Mouse (Mus musculus): Measurements from ENCODE around the gene Atxn10. TPM values are rescaled to one million over a fixed set of nuclear protein-coding genes. Genes with fewer than 3 reads are reported as not detected.
"Not testable (repeated sequence)": the region's sequence is repeated elsewhere in the genome, so short reads cannot be mapped to it uniquely, and the experiment has no call there.

The Atxn10 gene
- 18.9 and 33.2 TPM in 2 replicates for total RNA-seq (2015; ENCODE audit: low replicate concordance)
- total RNA-seq (2017; ENCODE audit: low replicate concordance): 10.3 and 11.5 TPM in 2 replicates

- ATAC-seq (replicated peaks; ENCODE audit: low FRiP score, poor library complexity, severe bottlenecking): no peak
These were observed at the start of gene Atxn10 for GRCm38 (mm10) chr15:85335671-85336300. Gene Atxn10, plus strand, starts transcription at chr15:85336245.

- no peak for ATAC-seq (replicated peaks; ENCODE audit: low FRiP score, poor library complexity, severe bottlenecking)
These were observed 41.4 kb upstream of the Atxn10 start for GRCm38 (mm10) chr15:85294632-85295031.

- ATAC-seq (replicated peaks; ENCODE audit: low FRiP score, poor library complexity, severe bottlenecking): no peak
These were observed 40.5 kb upstream of the Atxn10 start for GRCm38 (mm10) chr15:85295544-85295943.

GRCm38 (mm10) chr15:85295977-85296376 lies 40.1 kb upstream of the Atxn10 start:
- ATAC-seq (replicated peaks; ENCODE audit: low FRiP score, poor library complexity, severe bottlenecking): no peak

- ATAC-seq (replicated peaks; ENCODE audit: low FRiP score, poor library complexity, severe bottlenecking): no peak
These were observed 39.5 kb upstream of the Atxn10 start for GRCm38 (mm10) chr15:85296538-85296937.

- no peak for ATAC-seq (replicated peaks; ENCODE audit: low FRiP score, poor library complexity, severe bottlenecking)
These were observed 37.8 kb upstream of the Atxn10 start for GRCm38 (mm10) chr15:85298167-85298781.

- no peak for ATAC-seq (replicated peaks; ENCODE audit: low FRiP score, poor library complexity, severe bottlenecking)
These were observed 37.1 kb upstream of the Atxn10 start for GRCm38 (mm10) chr15:85298946-85299345.

- no peak for ATAC-seq (replicated peaks; ENCODE audit: low FRiP score, poor library complexity, severe bottlenecking)
These were observed 32.8 kb upstream of the Atxn10 start for GRCm38 (mm10) chr15:85303241-85303640.

- no peak for ATAC-seq (replicated peaks; ENCODE audit: low FRiP score, poor library complexity, severe bottlenecking)
These were observed 32.1 kb upstream of the Atxn10 start for GRCm38 (mm10) chr15:85303976-85304375.

GRCm38 (mm10) chr15:85307061-85307660 lies 28.9 kb upstream of the Atxn10 start:
- ATAC-seq (replicated peaks; ENCODE audit: low FRiP score, poor library complexity, severe bottlenecking): no peak

GRCm38 (mm10) chr15:85311058-85311657 lies 24.9 kb upstream of the Atxn10 start:
- no peak for ATAC-seq (replicated peaks; ENCODE audit: low FRiP score, poor library complexity, severe bottlenecking)

GRCm38 (mm10) chr15:85315378-85316025 lies 20.5 kb upstream of the Atxn10 start:
- ATAC-seq (replicated peaks; ENCODE audit: low FRiP score, poor library complexity, severe bottlenecking): no peak

GRCm38 (mm10) chr15:85316342-85317140 lies 19.5 kb upstream of the Atxn10 start:
- ATAC-seq (replicated peaks; ENCODE audit: low FRiP score, poor library complexity, severe bottlenecking): no peak

- ATAC-seq (replicated peaks; ENCODE audit: low FRiP score, poor library complexity, severe bottlenecking): no peak
These were observed 15.9 kb upstream of the Atxn10 start for GRCm38 (mm10) chr15:85319924-85320668.

GRCm38 (mm10) chr15:85323214-85323613 lies 12.8 kb upstream of the Atxn10 start:
- no peak for ATAC-seq (replicated peaks; ENCODE audit: low FRiP score, poor library complexity, severe bottlenecking)

- ATAC-seq (replicated peaks; ENCODE audit: low FRiP score, poor library complexity, severe bottlenecking): no peak
These were observed 11.6 kb upstream of the Atxn10 start for GRCm38 (mm10) chr15:85324426-85324825.

GRCm38 (mm10) chr15:85327808-85328207 lies 8.2 kb upstream of the Atxn10 start:
- no peak for ATAC-seq (replicated peaks; ENCODE audit: low FRiP score, poor library complexity, severe bottlenecking)

GRCm38 (mm10) chr15:85328455-85328854 lies 7.6 kb upstream of the Atxn10 start:
- not testable (repeated sequence) for ATAC-seq (replicated peaks; ENCODE audit: low FRiP score, poor library complexity, severe bottlenecking)

- no peak for ATAC-seq (replicated peaks; ENCODE audit: low FRiP score, poor library complexity, severe bottlenecking)
These were observed 6.9 kb upstream of the Atxn10 start for GRCm38 (mm10) chr15:85329096-85329495.
